19 mouse cellular contexts compared by ENCODE assay signal in genomic region chr9:103437104-103437503, GRCm38 (mm10). TPM values are rescaled to one million over a fixed set of nuclear protein-coding genes. Genes with fewer than 3 reads are reported as not detected.
DNase-seq lines count a peak whose midpoint lies in the region; ATAC-seq and TF ChIP-seq lines count a peak whose summit lies in the region.
"Had no signal": no experiment of that assay in that cellular context is flagged by ENCODE, and none has a peak within 500 bp of the region (broad histone marks: within the 10 kb centered on the region; RNA-seq: fewer than 3 reads in every experiment).

No protein-coding gene starts in this region.

- H3K4me2 ChIP-seq in liver, embryonic 12.5 days: no peak overlapping the region
- H3K4me2 ChIP-seq: embryonic facial prominence, embryonic 12.5 days; neural tube, embryonic 12.5 days had no signal

- H3K36me3 ChIP-seq in liver, embryonic 12.5 days: no peaks in the 10 kb centered on the region
- H3K36me3 ChIP-seq: embryonic facial prominence, embryonic 12.5 days; G1E; neural tube, embryonic 12.5 days had no signal

- H3K27me3 ChIP-seq in liver, embryonic 12.5 days (replicated peaks): no peaks in the 10 kb centered on the region
- H3K27me3 ChIP-seq: embryonic facial prominence, embryonic 12.5 days; neural tube, embryonic 12.5 days had no signal

- no peak for TF ChIP-seq CTCF in gastrocnemius, adult 2 months (IDR thresholded peaks at IDR 0.05)

- intact Hi-C loops in gastrocnemius, adult 2 months (cut with DNase I): no loop called here

- 63% methylated on average over 5 of the region's 5 CpGs for WGBS in liver, embryonic 12.5 days (ENCODE audit: insufficient replicate concordance)

- no peak overlapping the region for H3K4me3 ChIP-seq in gastrocnemius, adult 2 months
- no peak overlapping the region for H3K4me3 ChIP-seq in liver, embryonic 12.5 days
- H3K4me3 ChIP-seq: embryonic facial prominence, embryonic 12.5 days; megakaryocyte, embryonic 14.5 days; neural tube, embryonic 12.5 days had no signal

- DNase-seq in gastrocnemius, adult 2 months: peak; percentile 32
- no peak for DNase-seq in gastrocnemius, postnatal 25 days
- DNase-seq in kidney, postnatal 10 days: peak; percentile 46
- no peak for DNase-seq in kidney, adult 9 months
- DNase-seq in testis, postnatal 14 days (ENCODE audit: low spot score): peak; percentile 50
- no peak for DNase-seq in testis, postnatal 10 days (ENCODE audit: low spot score)
- DNase-seq in lung, postnatal 36 days: peak; percentile 55
- DNase-seq: adrenal gland, adult 8-10 months; cerebellum, adult 11-12 months; kidney, adult 18-20 months; liver; thymus, postnatal 25 days had no signal

- no peaks in the 10 kb centered on the region for H3K4me1 ChIP-seq in liver, embryonic 12.5 days
- H3K4me1 ChIP-seq: neural tube, embryonic 12.5 days had no signal

- H3K27ac ChIP-seq in gastrocnemius, adult 2 months: 0 out of 2 replicates have a peak overlapping the region, but pooled peaks have one; percentile 24
- no peak overlapping the region for H3K27ac ChIP-seq in liver, embryonic 12.5 days
- H3K27ac ChIP-seq: embryonic facial prominence, embryonic 12.5 days; neural tube, embryonic 12.5 days had no signal

- no peaks in the 10 kb centered on the region for H3K9me3 ChIP-seq in liver, embryonic 12.5 days (replicated peaks)
- H3K9me3 ChIP-seq: embryonic facial prominence, embryonic 12.5 days; megakaryocyte, embryonic 14.5 days; neural tube, embryonic 12.5 days had no signal

- no peak for ATAC-seq in liver, embryonic 12.5 days
- ATAC-seq: CD4-positive, CD25-positive, alpha-beta regulatory T cell, adult 4 months had no signal

- no peak overlapping the region for H3K9ac ChIP-seq in liver, embryonic 12.5 days
- H3K9ac ChIP-seq: embryonic facial prominence, embryonic 12.5 days; neural tube, embryonic 12.5 days had no signal

RNA-seq across cellular contexts. Expression of gene Bfsp2, which starts 43.1 kb away (rescaled TPM):
- under 1 TPM in 1 of 2 experiments, not detected in 1; 0.42 TPM for total RNA-seq in gastrocnemius, adult 2 months (2021)
- under 1 TPM; 0.48 to 0.49 TPM for total RNA-seq in gastrocnemius, postnatal 25 days (2021)
- polyA plus RNA-seq in liver, embryonic 12.5 days (2016; fragmentation: Nextera tagmentation; extraction: Ambion mirVana): 0.41 and 0.62 TPM in 2 replicates
- total RNA-seq: adrenal gland, adult 8-10 months; G1E had no signal
- polyA plus RNA-seq: G1E; gonadal fat pad, adult 2 months had no signal

Comparison
In these comparisons a context has a peak if more than half of its experiments do, and no peak if none do; other contexts are left out.
1. DNase-seq: peak in gastrocnemius, adult 2 months (single experiment), kidney, postnatal 10 days (single experiment), testis, postnatal 14 days (single experiment) and lung, postnatal 36 days (single experiment); none in gastrocnemius, postnatal 25 days (single experiment), kidney, adult 9 months (single experiment) and testis, postnatal 10 days (single experiment).